Mouse (Mus musculus) right cerebral cortex, postnatal 10 days (tissue): Measurements from ENCODE around the gene Fbxl19.

Experiments used
- DNase-seq, 2 experiments: peaks; one replicate each; pipeline ENCODE4 v3.0.0; 2021; ENCODE audit warnings: low spot score in 2 of 2

Fbxl19 gene

GRCm38 (mm10) chr7:127801010-127801621 is 56.8 kb downstream of the Fbxl19 start:
- peak in 1 of 2 experiments; percentile 57 for DNase-seq

- DNase-seq, result peak in 1 of 2 experiments; percentile 54
These were observed 58.0 kb downstream of the Fbxl19 start for GRCm38 (mm10) chr7:127802313-127802712.

GRCm38 (mm10) chr7:127808821-127809220 is 64.5 kb downstream of the Fbxl19 start:
- no peak for DNase-seq

GRCm38 (mm10) chr7:127809846-127810245 is 65.5 kb downstream of the Fbxl19 start:
- DNase-seq, result no peak

GRCm38 (mm10) chr7:127810650-127811049 is 66.3 kb downstream of the Fbxl19 start:
- DNase-seq, result no peak

- no peak for DNase-seq
These were observed 66.9 kb downstream of the Fbxl19 start for GRCm38 (mm10) chr7:127811240-127811639.

- DNase-seq, result no peak
These were observed 67.9 kb downstream of the Fbxl19 start for GRCm38 (mm10) chr7:127812292-127812691.

- DNase-seq, result no peak
These were observed 69.5 kb downstream of the Fbxl19 start for GRCm38 (mm10) chr7:127813821-127814220.

GRCm38 (mm10) chr7:127814241-127814921 is 70.0 kb downstream of the Fbxl19 start:
- DNase-seq, result peak; percentile 85 to 88

GRCm38 (mm10) chr7:127815116-127815665 is 70.8 kb downstream of the Fbxl19 start:
- peak in 1 of 2 experiments; percentile 30 for DNase-seq

GRCm38 (mm10) chr7:127815954-127816821 is 71.8 kb downstream of the Fbxl19 start:
- DNase-seq, result peak; percentile 72 to 85

- DNase-seq, result peak in 1 of 2 experiments; percentile 27
These were observed 72.7 kb downstream of the Fbxl19 start for GRCm38 (mm10) chr7:127817053-127817452.

- no peak for DNase-seq
These were observed 73.4 kb downstream of the Fbxl19 start for GRCm38 (mm10) chr7:127817776-127818175.
